Mouse (Mus musculus): ENCODE results near the gene Ints11.

GRCm38 (mm10) chr4:155854991-155855390, 14.4 kb upstream of the Ints11 start:
- no peak for TF ChIP-seq CTCF (IDR thresholded peaks at IDR 0.05; ENCODE audit: low read depth)
- TF ChIP-seq EP300 (IDR thresholded peaks at IDR 0.05; ENCODE audit: low read depth): no peak

Data from liver, embryonic 14.5 days (tissue).